Mouse (Mus musculus) liver, postnatal 0 days (tissue): ENCODE results near the gene Mecr.

Experiments used
- CTCF ChIP-seq: sonication (generic); IDR thresholded peaks from 2 replicates; pipeline ENCODE4 v1.5.1; 2016; ENCODE audit warnings: antibody characterized with exemption, low read depth
- EP300 ChIP-seq: IDR thresholded peaks from 2 replicates; pipeline ENCODE4 v1.6.1; 2016; ENCODE audit warnings: antibody characterized with exemption, low read depth, mild to moderate bottlenecking

GRCm38 (mm10) chr4:131904478-131904877 is 61.2 kb downstream of the Mecr start:
- TF ChIP-seq CTCF (peak; percentile 72), EP300 (no peak)
